Mouse (Mus musculus) MEL (cell line): ENCODE results near the gene Sult6b2. TPM values are rescaled to one million over a fixed set of nuclear protein-coding genes. Genes with fewer than 3 reads are reported as not detected.

Experiments used
- DNase-seq: peaks from one replicate; pipeline ENCODE4 v3.0.0; 2011; ENCODE audit warnings: low read depth, low spot score
- H3K27ac ChIP-seq: 2 replicates; pipeline ENCODE4 v1.5.1; 2012; ENCODE audit warnings: low read depth, mild to moderate bottlenecking, control low read depth, low read length, moderate library complexity; ENCODE audit not compliant: control insufficient read depth
- H3K27me3 ChIP-seq, 2 experiments: fragments of 150-350 bp in 1 of 2; sonication (generic) in 1 of 2; 2 replicates each; pipeline ENCODE4 v1.6.1; 2012; ENCODE audit warnings: low read length in 2 of 2, mild to moderate bottlenecking in 2 of 2, improper control_type of control experiment in 1 of 2, moderate library complexity in 1 of 2; ENCODE audit not compliant: insufficient read depth in 2 of 2, control insufficient read depth in 1 of 2
- H3K36me3 ChIP-seq, 2 experiments: 2 replicates each; pipeline ENCODE4 v1.6.1; 2012 to 2014; ENCODE audit warnings: low read length in 2 of 2, improper control_type of control experiment in 1 of 2, inconsistent platforms in 1 of 2, mild to moderate bottlenecking in 1 of 2; ENCODE audit not compliant: insufficient read depth in 2 of 2, control insufficient read depth in 1 of 2
- H3K4me1 ChIP-seq, 2 experiments: fragments of 150-350 bp in 1 of 2; sonication (generic) in 1 of 2; 2 replicates each; pipeline ENCODE4 v1.6.1; 2012; ENCODE audit warnings: low read length in 2 of 2, improper control_type of control experiment in 1 of 2, mild to moderate bottlenecking in 1 of 2; ENCODE audit not compliant: insufficient read depth in 2 of 2, control insufficient read depth in 1 of 2
- H3K4me3 ChIP-seq, 2 experiments: fragments of 150-350 bp in 1 of 2; sonication (generic) in 1 of 2; 2 replicates each; pipeline ENCODE4 v1.5.1; 2012; ENCODE audit warnings: low read depth in 2 of 2, low read length in 2 of 2, mild to moderate bottlenecking in 2 of 2, moderate library complexity in 2 of 2, control low read depth in 1 of 2, improper control_type of control experiment in 1 of 2; ENCODE audit not compliant: control insufficient read depth in 1 of 2, insufficient read depth in 1 of 2
- H3K79me2 ChIP-seq: 2 replicates; pipeline ENCODE4 v1.6.1; 2012; ENCODE audit warnings: mild to moderate bottlenecking, low read length, moderate library complexity; ENCODE audit not compliant: control insufficient read depth, poor library complexity, insufficient read depth
- H3K9ac ChIP-seq: 2 replicates; pipeline ENCODE4 v1.6.1; 2012; ENCODE audit warnings: low read depth, mild to moderate bottlenecking, control low read depth, low read length, moderate library complexity; ENCODE audit not compliant: control insufficient read depth, poor library complexity, severe bottlenecking
- H3K9me3 ChIP-seq: fragments of 150-350 bp; sonication (generic); replicated peaks from 2 replicates; pipeline ENCODE4 v1.6.1; 2012; ENCODE audit warnings: mild to moderate bottlenecking, low read length, improper control_type of control experiment, moderate library complexity; ENCODE audit not compliant: insufficient read depth
- BHLHE40 ChIP-seq: IDR thresholded peaks from 2 replicates; pipeline ENCODE4 v1.6.1; 2012; ENCODE audit warnings: low read depth, mild to moderate bottlenecking, inconsistent platforms, low read length, improper control_type of control experiment, borderline replicate concordance
- CHD1 ChIP-seq: IDR thresholded peaks from 2 replicates; pipeline ENCODE4 v1.6.1; 2012; ENCODE audit warnings: low read depth, mild to moderate bottlenecking, inconsistent platforms, low read length, improper control_type of control experiment
- E2F4 ChIP-seq: IDR thresholded peaks from 2 replicates; pipeline ENCODE4 v1.6.1; 2011; ENCODE audit warnings: low read depth, low read length, improper control_type of control experiment, borderline replicate concordance
- ELF1 ChIP-seq: IDR thresholded peaks from 2 replicates; pipeline ENCODE4 v1.6.1; 2014; ENCODE audit warnings: low read depth, mild to moderate bottlenecking, inconsistent platforms, low read length, improper control_type of control experiment, moderate library complexity
- EP300 ChIP-seq, 2 experiments: IDR thresholded peaks; 2 replicates each; pipeline ENCODE4 v1.6.1; 2011; ENCODE audit warnings: improper control_type of control experiment in 2 of 2, low read length in 2 of 2, low read depth in 1 of 2, mild to moderate bottlenecking in 1 of 2
- ETS1 ChIP-seq: IDR thresholded peaks from 2 replicates; pipeline ENCODE4 v1.6.1; 2012; ENCODE audit warnings: low read depth, mild to moderate bottlenecking, inconsistent platforms, low read length, improper control_type of control experiment, moderate library complexity
- GABPA ChIP-seq: IDR thresholded peaks from 2 replicates; pipeline ENCODE4 v1.6.1; 2012; ENCODE audit warnings: low read depth, mild to moderate bottlenecking, inconsistent platforms, low read length, improper control_type of control experiment, moderate library complexity
- GATA1 ChIP-seq: IDR thresholded peaks from 2 replicates; pipeline ENCODE4 v1.6.1; 2011; ENCODE audit warnings: low read depth, low read length, improper control_type of control experiment
- KAT2A ChIP-seq: conservative IDR thresholded peaks from 2 replicates; pipeline ENCODE4 v1.6.1; 2012; ENCODE audit warnings: low read depth, low read length, improper control_type of control experiment, inconsistent platforms
- MAX ChIP-seq: IDR thresholded peaks from 2 replicates; pipeline ENCODE4 v1.6.1; 2011; ENCODE audit warnings: low read length, improper control_type of control experiment
- MYB ChIP-seq: IDR thresholded peaks from 2 replicates; pipeline ENCODE4 v1.6.1; 2011; ENCODE audit warnings: mild to moderate bottlenecking, low read depth, low read length, improper control_type of control experiment
- POLR2A ChIP-seq, 2 experiments: IDR thresholded peaks; 2 replicates each; pipeline ENCODE4 v1.6.1; 2011 to 2012; ENCODE audit warnings: low read length in 2 of 2, mild to moderate bottlenecking in 2 of 2, control low read depth in 1 of 2, improper control_type of control experiment in 1 of 2, low read depth in 1 of 2, moderate library complexity in 1 of 2; ENCODE audit not compliant: control insufficient read depth in 1 of 2, insufficient read depth in 1 of 2, poor library complexity in 1 of 2
- POLR2AphosphoS2 ChIP-seq: IDR thresholded peaks from 2 replicates; pipeline ENCODE4 v1.6.1; 2011; ENCODE audit warnings: low read length, improper control_type of control experiment
- RAD21 ChIP-seq: IDR thresholded peaks from 2 replicates; pipeline ENCODE4 v1.6.1; 2011; ENCODE audit warnings: mild to moderate bottlenecking, low read depth, low read length, improper control_type of control experiment
- RCOR1 ChIP-seq: IDR thresholded peaks from 2 replicates; pipeline ENCODE4 v1.6.1; 2012; ENCODE audit warnings: low read depth, mild to moderate bottlenecking, inconsistent platforms, low read length, improper control_type of control experiment
- TCF12 ChIP-seq: IDR thresholded peaks from 2 replicates; pipeline ENCODE4 v1.6.1; 2014; ENCODE audit warnings: low read depth, mild to moderate bottlenecking, inconsistent platforms, low read length, improper control_type of control experiment, moderate library complexity
- UBTF ChIP-seq: IDR thresholded peaks from 2 replicates; pipeline ENCODE4 v1.6.1; 2012; ENCODE audit warnings: low read depth, mild to moderate bottlenecking, inconsistent platforms, low read length, improper control_type of control experiment, moderate library complexity, borderline replicate concordance; ENCODE audit not compliant: insufficient read depth
- USF1 ChIP-seq: IDR thresholded peaks from 2 replicates; pipeline ENCODE4 v1.6.1; 2014; ENCODE audit warnings: low read depth, mild to moderate bottlenecking, inconsistent platforms, low read length, improper control_type of control experiment, moderate library complexity
- ZKSCAN1 ChIP-seq: IDR thresholded peaks from 2 replicates; pipeline ENCODE4 v1.6.1; 2012; ENCODE audit warnings: low read depth, mild to moderate bottlenecking, inconsistent platforms, low read length, improper control_type of control experiment, moderate library complexity
- ZMIZ1 ChIP-seq: IDR thresholded peaks from 2 replicates; pipeline ENCODE4 v1.6.1; 2012; ENCODE audit warnings: low read depth, mild to moderate bottlenecking, inconsistent platforms, low read length, improper control_type of control experiment, moderate library complexity
- polyA plus RNA-seq, 2 experiments: library from polyadenylated mRNA; stranded (reverse) in 1 of 2; unstranded in 1 of 2; fragments of >175 nt in 1 of 2; fragments of >200 nt in 1 of 2; gene quantifications; 2 replicates each; pipeline versions ENCODE4 v1.2.1 to v1.2.4; 2012; ENCODE audit warnings: low replicate concordance in 2 of 2, low read depth in 1 of 2; ENCODE audit not compliant: insufficient read length in 2 of 2, insufficient read depth in 1 of 2, missing spikeins in 1 of 2
- total RNA-seq: library from RNA; depleted of rRNA; stranded (reverse); fragments of 300-350 nt; gene quantifications from 2 replicates; pipeline ENCODE4 v1.2.3, GENCODE M21; 2012

Sult6b2 gene
- total and polyA plus RNA-seq, 3 experiments = 0.07 TPM; not detected in 2

- peak; percentile 64 for DNase-seq
- no peaks in the 10 kb centered on the region for H3K27me3 ChIP-seq
- peaks cover 0 to 11% of the 10 kb centered on the region in 2 experiments; a peak in 2 of 4 replicates for H3K36me3 ChIP-seq
- TF ChIP-seq TCF12 (peak; percentile 59; the same call in 1 of the 2 replicates), ZMIZ1 (no peak), USF1 (no peak), GABPA (no peak), ZKSCAN1 (no peak), UBTF (no peak), BHLHE40 (no peak), GATA1 (peak; percentile 79), ETS1 (no peak), KAT2A (no peak), POLR2A (IDR thresholded peaks at IDR 0.05; ENCODE audit: control insufficient read depth in 1 of 2, insufficient read depth in 1 of 2, low read depth in 1 of 2, low read length in 2 of 2, poor library complexity in 1 of 2) (no peak), MYB (peak; percentile 40; the same call in 1 of the 2 replicates), MAX (no peak), RAD21 (no peak), RCOR1 (0 out of 2 replicates have a peak, but pooled peaks have one; percentile 48), E2F4 (no peak), ELF1 (no peak), POLR2AphosphoS2 (no peak), EP300 (IDR thresholded peaks at IDR 0.05; ENCODE audit: low read depth in 1 of 2, low read length in 2 of 2) (peak; percentile 59 to 73), CHD1 (no peak)
- no peaks in the 10 kb centered on the region for H3K9me3 ChIP-seq
- H3K4me3 ChIP-seq = no peak overlapping the region
- H3K4me1 ChIP-seq = peaks cover 0 to 21% of the 10 kb centered on the region in 2 experiments; a peak in 3 of 4 replicates
- H3K9ac ChIP-seq = no peak overlapping the region; the same call in 1 of the 2 replicates
- H3K79me2 ChIP-seq = no peaks in the 10 kb centered on the region
- no peak overlapping the region for H3K27ac ChIP-seq
Observed at GRCm38 (mm10) chr6:142823008-142823787, 18.9 kb upstream of the Sult6b2 start.
